Mouse (Mus musculus) MEL (cell line): Measurements from ENCODE around the gene Alg1. TPM values are rescaled to one million over a fixed set of nuclear protein-coding genes. Genes with fewer than 3 reads are reported as not detected.

Experiments used
- DNase-seq: peaks from one replicate; pipeline ENCODE4 v3.0.0; 2011; ENCODE audit warnings: low read depth, low spot score
- H3K27ac ChIP-seq: 2 replicates; pipeline ENCODE4 v1.5.1; 2012; ENCODE audit warnings: low read depth, mild to moderate bottlenecking, control low read depth, low read length, moderate library complexity; ENCODE audit not compliant: control insufficient read depth
- H3K27me3 ChIP-seq, 2 experiments: fragments of 150-350 bp in 1 of 2; sonication (generic) in 1 of 2; 2 replicates each; pipeline ENCODE4 v1.6.1; 2012; ENCODE audit warnings: low read length in 2 of 2, mild to moderate bottlenecking in 2 of 2, improper control_type of control experiment in 1 of 2, moderate library complexity in 1 of 2; ENCODE audit not compliant: insufficient read depth in 2 of 2, control insufficient read depth in 1 of 2
- H3K36me3 ChIP-seq, 2 experiments: 2 replicates each; pipeline ENCODE4 v1.6.1; 2012 to 2014; ENCODE audit warnings: low read length in 2 of 2, improper control_type of control experiment in 1 of 2, inconsistent platforms in 1 of 2, mild to moderate bottlenecking in 1 of 2; ENCODE audit not compliant: insufficient read depth in 2 of 2, control insufficient read depth in 1 of 2
- H3K4me1 ChIP-seq, 2 experiments: fragments of 150-350 bp in 1 of 2; sonication (generic) in 1 of 2; 2 replicates each; pipeline ENCODE4 v1.6.1; 2012; ENCODE audit warnings: low read length in 2 of 2, improper control_type of control experiment in 1 of 2, mild to moderate bottlenecking in 1 of 2; ENCODE audit not compliant: insufficient read depth in 2 of 2, control insufficient read depth in 1 of 2
- H3K4me3 ChIP-seq, 2 experiments: fragments of 150-350 bp in 1 of 2; sonication (generic) in 1 of 2; 2 replicates each; pipeline ENCODE4 v1.5.1; 2012; ENCODE audit warnings: low read depth in 2 of 2, low read length in 2 of 2, mild to moderate bottlenecking in 2 of 2, moderate library complexity in 2 of 2, control low read depth in 1 of 2, improper control_type of control experiment in 1 of 2; ENCODE audit not compliant: control insufficient read depth in 1 of 2, insufficient read depth in 1 of 2
- H3K79me2 ChIP-seq: 2 replicates; pipeline ENCODE4 v1.6.1; 2012; ENCODE audit warnings: mild to moderate bottlenecking, low read length, moderate library complexity; ENCODE audit not compliant: control insufficient read depth, poor library complexity, insufficient read depth
- H3K9ac ChIP-seq: 2 replicates; pipeline ENCODE4 v1.6.1; 2012; ENCODE audit warnings: low read depth, mild to moderate bottlenecking, control low read depth, low read length, moderate library complexity; ENCODE audit not compliant: control insufficient read depth, poor library complexity, severe bottlenecking
- H3K9me3 ChIP-seq: fragments of 150-350 bp; sonication (generic); replicated peaks from 2 replicates; pipeline ENCODE4 v1.6.1; 2012; ENCODE audit warnings: mild to moderate bottlenecking, low read length, improper control_type of control experiment, moderate library complexity; ENCODE audit not compliant: insufficient read depth
- E2F4 ChIP-seq: IDR thresholded peaks from 2 replicates; pipeline ENCODE4 v1.6.1; 2011; ENCODE audit warnings: low read depth, low read length, improper control_type of control experiment, borderline replicate concordance
- ELF1 ChIP-seq: IDR thresholded peaks from 2 replicates; pipeline ENCODE4 v1.6.1; 2014; ENCODE audit warnings: low read depth, mild to moderate bottlenecking, inconsistent platforms, low read length, improper control_type of control experiment, moderate library complexity
- ETS1 ChIP-seq: IDR thresholded peaks from 2 replicates; pipeline ENCODE4 v1.6.1; 2012; ENCODE audit warnings: low read depth, mild to moderate bottlenecking, inconsistent platforms, low read length, improper control_type of control experiment, moderate library complexity
- GABPA ChIP-seq: IDR thresholded peaks from 2 replicates; pipeline ENCODE4 v1.6.1; 2012; ENCODE audit warnings: low read depth, mild to moderate bottlenecking, inconsistent platforms, low read length, improper control_type of control experiment, moderate library complexity
- HCFC1 ChIP-seq: IDR thresholded peaks from 2 replicates; pipeline ENCODE4 v1.6.1; 2012; ENCODE audit warnings: low read depth, mild to moderate bottlenecking, inconsistent platforms, low read length, improper control_type of control experiment, moderate library complexity
- JUND ChIP-seq: IDR thresholded peaks from 2 replicates; pipeline ENCODE4 v1.6.1; 2011; ENCODE audit warnings: low read depth, mild to moderate bottlenecking, improper control_type of control experiment, low read length
- MAFK ChIP-seq: IDR thresholded peaks from 2 replicates; pipeline ENCODE4 v1.6.1; 2011; ENCODE audit warnings: low read depth, mild to moderate bottlenecking, low read length, improper control_type of control experiment, borderline replicate concordance
- MAX ChIP-seq: IDR thresholded peaks from 2 replicates; pipeline ENCODE4 v1.6.1; 2011; ENCODE audit warnings: low read length, improper control_type of control experiment
- MAZ ChIP-seq: IDR thresholded peaks from 2 replicates; pipeline ENCODE4 v1.6.1; 2012; ENCODE audit warnings: low read depth, mild to moderate bottlenecking, inconsistent platforms, low read length, improper control_type of control experiment
- MEF2A ChIP-seq: IDR thresholded peaks from 2 replicates; pipeline ENCODE4 v1.6.1; 2014; ENCODE audit warnings: low read depth, mild to moderate bottlenecking, inconsistent platforms, low read length, improper control_type of control experiment; ENCODE audit not compliant: poor library complexity, insufficient replicate concordance, severe bottlenecking; ENCODE audit errors: extremely low read depth
- MXI1 ChIP-seq: IDR thresholded peaks from 2 replicates; pipeline ENCODE4 v1.6.1; 2011; ENCODE audit warnings: mild to moderate bottlenecking, low read depth, low read length, improper control_type of control experiment
- MYB ChIP-seq: IDR thresholded peaks from 2 replicates; pipeline ENCODE4 v1.6.1; 2011; ENCODE audit warnings: mild to moderate bottlenecking, low read depth, low read length, improper control_type of control experiment
- NELFE ChIP-seq: IDR thresholded peaks from 2 replicates; pipeline ENCODE4 v1.6.1; 2011; ENCODE audit warnings: low read depth, low read length, improper control_type of control experiment
- NRF1 ChIP-seq: IDR thresholded peaks from 2 replicates; pipeline ENCODE4 v1.6.1; 2014; ENCODE audit warnings: low read depth, mild to moderate bottlenecking, inconsistent platforms, low read length, improper control_type of control experiment, moderate library complexity; ENCODE audit not compliant: poor library complexity, insufficient read depth, severe bottlenecking
- POLR2A ChIP-seq, 2 experiments: IDR thresholded peaks; 2 replicates each; pipeline ENCODE4 v1.6.1; 2011 to 2012; ENCODE audit warnings: low read length in 2 of 2, mild to moderate bottlenecking in 2 of 2, control low read depth in 1 of 2, improper control_type of control experiment in 1 of 2, low read depth in 1 of 2, moderate library complexity in 1 of 2; ENCODE audit not compliant: control insufficient read depth in 1 of 2, insufficient read depth in 1 of 2, poor library complexity in 1 of 2
- POLR2AphosphoS2 ChIP-seq: IDR thresholded peaks from 2 replicates; pipeline ENCODE4 v1.6.1; 2011; ENCODE audit warnings: low read length, improper control_type of control experiment
- TCF12 ChIP-seq: IDR thresholded peaks from 2 replicates; pipeline ENCODE4 v1.6.1; 2014; ENCODE audit warnings: low read depth, mild to moderate bottlenecking, inconsistent platforms, low read length, improper control_type of control experiment, moderate library complexity
- USF1 ChIP-seq: IDR thresholded peaks from 2 replicates; pipeline ENCODE4 v1.6.1; 2014; ENCODE audit warnings: low read depth, mild to moderate bottlenecking, inconsistent platforms, low read length, improper control_type of control experiment, moderate library complexity
- ZKSCAN1 ChIP-seq: IDR thresholded peaks from 2 replicates; pipeline ENCODE4 v1.6.1; 2012; ENCODE audit warnings: low read depth, mild to moderate bottlenecking, inconsistent platforms, low read length, improper control_type of control experiment, moderate library complexity
- ZNF384 ChIP-seq: IDR thresholded peaks from 2 replicates; pipeline ENCODE4 v1.6.1; 2012; ENCODE audit warnings: low read depth, mild to moderate bottlenecking, inconsistent platforms, low read length, improper control_type of control experiment
- polyA plus RNA-seq, 2 experiments: library from polyadenylated mRNA; stranded (reverse) in 1 of 2; unstranded in 1 of 2; fragments of >175 nt in 1 of 2; fragments of >200 nt in 1 of 2; gene quantifications; 2 replicates each; pipeline versions ENCODE4 v1.2.1 to v1.2.4; 2012; ENCODE audit warnings: low replicate concordance in 2 of 2, low read depth in 1 of 2; ENCODE audit not compliant: insufficient read length in 2 of 2, insufficient read depth in 1 of 2, missing spikeins in 1 of 2
- total RNA-seq: library from RNA; depleted of rRNA; stranded (reverse); fragments of 300-350 nt; gene quantifications from 2 replicates; pipeline ENCODE4 v1.2.3, GENCODE M21; 2012

Gene Alg1
- total and polyA plus RNA-seq, 3 experiments, result 42.9 to 46.4 TPM; not detected in 1

DNA sequence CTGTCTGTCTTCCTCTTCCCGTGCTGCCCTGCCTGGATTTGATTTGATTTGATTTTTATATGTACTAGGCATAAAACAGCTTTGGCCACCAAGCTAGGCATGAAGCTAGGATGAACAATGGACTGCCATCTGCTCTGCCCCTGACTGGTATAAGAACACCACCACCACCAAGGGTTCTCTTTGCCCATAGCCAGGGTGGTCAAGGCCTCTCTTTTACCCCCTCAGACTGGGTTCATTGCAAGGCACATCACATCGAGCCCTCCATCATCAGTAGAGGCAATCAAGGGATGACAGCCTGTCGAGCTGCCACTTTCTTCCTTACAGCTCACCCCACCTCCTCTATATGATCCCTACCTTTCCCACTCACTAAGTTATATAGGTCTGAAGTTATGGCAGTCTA lies 39.0 kb downstream of the Alg1 start:
- no peaks in the 10 kb centered on the region for H3K36me3 ChIP-seq
- H3K9me3 ChIP-seq, result no peaks in the 10 kb centered on the region
- no peaks in the 10 kb centered on the region; a peak in 1 of 4 replicates for H3K27me3 ChIP-seq
- H3K4me1 ChIP-seq, result no peaks in the 10 kb centered on the region
- DNase-seq, result no peak
- TF ChIP-seq MEF2A (no peak), GABPA (no peak), MXI1 (no peak), ZNF384 (no peak), ELF1 (no peak), MAFK (no peak), NRF1 (no peak), JUND (no peak), E2F4 (no peak), MAX (no peak), POLR2AphosphoS2 (no peak)
- TF ChIP-seq, all 39 proteins: peak for 0
- Histone ChIP-seq H3K4me3 (no peak overlapping the region), H3K79me2 (no peaks in the 10 kb centered on the region), H3K27ac (no peak overlapping the region), H3K9ac (no peak overlapping the region)

DNA sequence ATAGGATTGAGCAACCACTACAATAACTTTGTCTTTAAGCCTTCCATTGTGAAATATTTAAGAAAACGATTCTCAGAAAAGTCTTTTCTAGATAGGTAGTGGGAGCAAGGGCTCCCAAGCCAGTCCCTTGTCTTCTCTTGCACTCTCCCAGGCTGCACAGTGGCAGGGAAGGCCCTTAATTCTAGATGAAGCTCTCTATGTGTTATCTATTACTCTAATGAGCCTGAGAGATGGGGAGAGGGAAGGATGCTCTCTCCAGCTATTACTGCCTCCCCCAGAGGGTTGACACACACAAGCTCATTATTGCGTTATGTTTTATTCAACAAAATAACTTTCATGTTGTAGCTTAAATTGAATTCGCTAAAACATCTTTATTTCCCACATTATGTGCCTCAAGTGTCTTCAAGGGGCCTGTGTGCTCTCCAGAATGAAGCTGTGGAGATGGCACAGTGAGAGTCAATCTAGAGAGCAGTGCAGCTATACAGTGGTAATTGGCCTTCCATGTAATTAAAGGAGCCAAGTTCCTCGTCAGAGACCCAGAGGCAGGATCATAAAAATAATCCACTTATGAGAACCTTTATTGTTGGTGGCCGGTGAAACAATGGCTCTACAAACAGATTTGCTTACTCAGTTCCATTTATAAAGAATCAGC lies 46.3 kb downstream of the Alg1 start:
- Histone ChIP-seq H3K79me2 (no peaks in the 10 kb centered on the region), H3K9me3 (no peaks in the 10 kb centered on the region), H3K36me3 (no peaks in the 10 kb centered on the region), H3K27ac (no peak overlapping the region), H3K4me1 (no peaks in the 10 kb centered on the region), H3K27me3 (no peaks in the 10 kb centered on the region)
- TF ChIP-seq HCFC1 (no peak), ETS1 (no peak)
- TF ChIP-seq, all 39 proteins: peak for 0
- Histone ChIP-seq H3K9ac (no peak overlapping the region), H3K4me3 (no peak overlapping the region)
- no peak for DNase-seq

- Histone ChIP-seq H3K36me3 (no peaks in the 10 kb centered on the region), H3K4me3 (no peak overlapping the region), H3K9me3 (no peaks in the 10 kb centered on the region), H3K27me3 (no peaks in the 10 kb centered on the region), H3K27ac (no peak overlapping the region), H3K4me1 (no peaks in the 10 kb centered on the region), H3K79me2 (no peaks in the 10 kb centered on the region), H3K9ac (no peak overlapping the region)
- no peak for DNase-seq
- no peak for TF ChIP-seq MYB
- no peak for TF ChIP-seq NRF1
- TF ChIP-seq MEF2A, result no peak
- no peak for TF ChIP-seq ZKSCAN1
- no peak for TF ChIP-seq POLR2A (IDR thresholded peaks at IDR 0.05; ENCODE audit: control insufficient read depth in 1 of 2, insufficient read depth in 1 of 2, low read depth in 1 of 2, low read length in 2 of 2, poor library complexity in 1 of 2)
- TF ChIP-seq TCF12, result no peak
- TF ChIP-seq NELFE, result no peak
- TF ChIP-seq USF1, result no peak
- TF ChIP-seq ZNF384, result no peak
- no peak for TF ChIP-seq MAX
- TF ChIP-seq MAZ, result no peak
These were observed 49.3 kb downstream of the Alg1 start for GRCm38 (mm10) chr16:5282686-5283085.
